Mouse (Mus musculus) left cerebral cortex, adult 2 months (tissue): ENCODE data around the gene Kndc1. TPM values are rescaled to one million over a fixed set of nuclear protein-coding genes. Genes with fewer than 3 reads are reported as not detected.

Experiments
- DNase-seq, 2 experiments: peaks; one replicate each; pipeline ENCODE4 v3.0.0; 2021 to 2022; ENCODE audit warnings: low spot score in 2 of 2, mixed read lengths in 1 of 2; ENCODE audit errors: extremely low spot score in 1 of 2
- H3K27ac ChIP-seq: fragments of 200-600 bp; 2 replicates; pipeline ENCODE4 v1.8.1; 2022
- H3K4me3 ChIP-seq: fragments of 200-600 bp; 2 replicates; pipeline ENCODE4 v1.8.1; 2022
- CTCF ChIP-seq: fragments of 200-600 bp; IDR thresholded peaks from 2 replicates; pipeline ENCODE4 v1.8.1; 2022; ENCODE audit warnings: antibody characterized with exemption, mild to moderate bottlenecking, moderate library complexity
- intact Hi-C: fragments of 180-260 bp; cut with DNase I; formaldehyde crosslinking; loops from one replicate; pipeline ENCODE4 v1.15.1; 2025
- total RNA-seq, 2 experiments: library from RNA; stranded (reverse); gene quantifications; 2 replicates each; pipeline ENCODE4 v1.2.3; 2021

Kndc1 gene
- total RNA-seq, 2 experiments from 2014 or later = 77.7 to 80.4 TPM

DNA sequence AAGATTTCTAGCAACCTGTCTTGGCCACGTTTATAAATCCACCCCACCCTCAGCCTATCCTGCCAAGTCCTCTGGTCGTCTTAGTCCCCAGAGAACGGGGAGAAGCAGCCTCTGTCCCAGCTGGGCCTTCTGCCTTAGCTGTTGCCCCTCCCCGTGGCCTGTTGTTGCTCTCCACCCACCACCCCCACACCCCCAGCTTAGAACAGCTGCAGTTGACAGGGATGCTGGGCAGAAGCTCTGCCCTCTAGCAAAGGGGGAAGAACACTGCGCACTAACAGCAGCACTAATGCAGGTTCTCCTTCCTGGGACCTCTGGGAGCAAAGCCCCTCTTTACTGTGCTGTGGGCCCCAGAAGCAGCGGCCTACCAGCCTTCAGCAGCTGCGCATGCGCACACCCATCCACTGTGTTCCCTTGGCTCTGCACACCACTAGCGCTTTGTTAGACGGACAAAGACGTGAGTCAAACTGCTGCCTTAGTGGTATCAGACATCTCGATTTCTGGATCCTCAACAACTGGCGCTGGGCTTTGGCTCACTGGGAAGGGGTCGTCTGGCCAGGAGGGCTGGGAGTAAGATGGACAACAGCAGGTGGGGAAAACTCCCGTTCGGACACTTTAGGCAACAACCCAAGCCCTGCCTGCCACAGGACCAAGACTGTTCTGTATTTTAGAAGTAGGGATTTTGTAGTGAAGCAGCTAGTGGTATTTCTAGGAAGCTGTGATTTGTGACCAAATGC, 46.1 kb downstream of the Kndc1 start:
- DNase-seq = no peak
- intact Hi-C loops = no loop called here
- TF ChIP-seq CTCF = no peak
- Histone ChIP-seq H3K4me3 (no peak overlapping the region), H3K27ac (no peak overlapping the region)

DNA sequence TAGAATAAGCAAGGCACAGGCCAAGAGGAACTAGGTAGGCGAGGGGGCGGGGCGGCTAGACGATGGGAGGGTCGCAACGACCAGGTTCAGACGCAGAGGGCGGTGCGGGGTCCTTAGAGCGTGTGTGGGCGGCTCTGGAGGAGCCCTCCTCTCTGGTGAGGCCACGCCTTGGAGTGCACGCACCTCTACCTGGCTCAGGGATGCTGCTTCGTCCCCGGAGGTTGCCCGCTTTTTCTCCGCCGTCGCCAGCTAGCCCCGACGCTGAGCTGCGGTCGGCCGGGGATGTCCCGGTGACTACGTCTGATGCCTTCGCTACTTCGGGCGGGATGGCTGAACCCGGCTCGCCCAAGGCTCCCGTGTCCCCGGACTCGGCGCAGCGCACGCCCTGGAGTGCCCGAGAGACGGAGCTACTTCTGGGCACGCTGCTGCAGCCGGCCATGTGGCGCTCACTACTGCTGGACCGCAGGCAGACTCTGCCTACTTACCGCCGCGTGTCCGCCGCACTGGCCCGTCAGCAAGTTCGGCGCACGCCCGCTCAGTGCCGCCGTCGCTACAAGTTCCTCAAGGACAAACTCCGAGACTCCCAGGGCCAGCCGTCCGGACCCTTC, 49.3 kb downstream of the Kndc1 start, which contains the start of gene Utf1:
Gene Utf1 (plus strand): TSS at position 116 of the 608 bp plus-strand sequence.
- intact Hi-C loops = no loop called here
- peak in 1 of 2 experiments; percentile 13 for DNase-seq
- H3K4me3 ChIP-seq = peak within 1 kb of the TSS; percentile 13; the same call in 1 of the 2 replicates
- H3K27ac ChIP-seq = no peak within 1 kb of the TSS
- TF ChIP-seq CTCF = no peak

DNA sequence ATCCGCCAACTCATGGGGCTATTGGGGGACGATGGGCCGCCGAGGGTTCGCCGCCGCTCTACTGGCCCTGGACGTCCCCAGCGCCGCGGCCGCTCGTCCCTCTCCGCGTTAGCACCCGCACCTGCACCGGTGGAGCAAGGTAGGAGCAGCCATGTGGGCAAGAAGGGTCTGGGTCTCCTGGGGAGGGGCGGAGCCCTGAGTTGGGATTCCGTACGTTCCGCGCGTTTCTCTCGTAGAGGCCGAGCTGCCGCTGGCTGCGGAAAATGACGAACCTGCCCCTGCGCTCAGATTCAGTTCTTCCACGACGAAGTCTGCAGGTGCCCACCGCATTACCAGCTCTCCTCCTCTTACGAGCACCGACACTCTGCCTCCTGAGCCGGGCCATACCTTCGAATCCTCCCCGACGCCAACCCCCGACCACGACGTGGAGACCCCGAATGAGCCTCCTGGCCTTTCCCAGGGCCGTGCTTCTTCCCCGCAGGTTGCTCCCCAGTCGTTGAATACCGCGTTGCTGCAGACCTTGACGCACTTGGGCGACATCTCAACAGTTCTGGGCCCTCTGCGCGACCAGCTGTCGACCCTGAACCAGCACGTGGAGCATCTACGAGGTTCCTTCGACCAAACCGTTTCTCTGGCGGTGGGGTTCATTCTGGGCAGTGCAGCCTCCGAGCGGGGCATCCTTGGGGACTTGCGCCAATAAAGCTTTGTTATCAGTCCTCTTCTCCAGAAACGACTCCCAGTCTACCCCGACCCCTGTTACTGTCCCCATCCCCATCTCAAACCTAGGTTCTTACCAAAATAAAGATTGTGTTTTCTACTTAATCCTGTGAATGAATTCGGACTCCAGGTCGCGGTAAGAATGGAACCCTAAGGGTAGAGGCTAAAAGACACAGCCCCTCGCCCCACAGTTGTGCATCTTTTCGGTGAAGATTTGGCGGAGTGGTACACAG, 50.1 kb downstream of the Kndc1 start:
- intact Hi-C loops = no loop called here
- Histone ChIP-seq H3K27ac (no peak overlapping the region), H3K4me3 (peak overlapping the region; percentile 13; the same call in 1 of the 2 replicates)
- DNase-seq = no peak
- TF ChIP-seq CTCF = no peak

DNA sequence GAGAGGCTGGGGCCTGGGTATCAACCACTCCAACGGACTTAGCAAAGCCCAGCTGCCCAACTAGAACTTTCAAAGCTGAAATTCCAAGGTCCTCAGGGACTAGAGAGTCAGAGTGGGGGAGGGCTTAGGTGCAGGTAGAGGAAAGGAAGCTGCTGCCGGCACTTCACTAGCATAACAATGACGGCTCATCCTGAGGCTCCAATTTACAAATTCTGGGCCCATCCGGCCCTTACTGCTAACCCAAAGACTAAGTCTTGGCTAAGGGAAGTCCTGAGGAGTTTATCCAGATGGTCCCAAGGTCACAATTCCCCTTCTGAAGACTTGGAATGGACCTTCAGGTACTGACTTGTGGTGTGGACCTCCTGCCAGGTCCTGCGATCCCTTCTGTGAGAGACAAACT, 51.0 kb downstream of the Kndc1 start:
- intact Hi-C loops = no loop called here
- no peak for TF ChIP-seq CTCF
- DNase-seq = no peak
- Histone ChIP-seq H3K4me3 (no peak overlapping the region), H3K27ac (no peak overlapping the region)

DNA sequence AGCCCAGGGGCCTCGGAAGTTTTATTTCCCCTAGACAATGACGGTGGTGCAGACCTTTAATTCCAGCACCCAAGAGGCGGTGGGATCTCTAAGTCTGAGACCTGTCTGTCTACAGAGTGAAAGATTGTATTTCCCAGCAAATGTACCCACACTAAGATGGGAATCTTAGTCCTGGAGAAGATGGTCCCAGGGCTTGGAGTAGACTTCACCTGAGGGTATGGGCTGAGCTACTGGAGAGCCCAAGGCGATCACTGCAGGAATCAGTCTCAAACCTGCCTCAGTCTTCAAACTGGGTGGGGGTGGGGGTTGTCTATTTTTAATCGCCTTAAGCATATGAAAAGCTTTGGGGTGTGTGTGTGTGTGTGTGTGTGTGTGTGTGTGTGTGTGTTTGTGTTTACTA, 51.5 kb downstream of the Kndc1 start:
- TF ChIP-seq CTCF = no peak
- intact Hi-C loops = no loop called here

DNA sequence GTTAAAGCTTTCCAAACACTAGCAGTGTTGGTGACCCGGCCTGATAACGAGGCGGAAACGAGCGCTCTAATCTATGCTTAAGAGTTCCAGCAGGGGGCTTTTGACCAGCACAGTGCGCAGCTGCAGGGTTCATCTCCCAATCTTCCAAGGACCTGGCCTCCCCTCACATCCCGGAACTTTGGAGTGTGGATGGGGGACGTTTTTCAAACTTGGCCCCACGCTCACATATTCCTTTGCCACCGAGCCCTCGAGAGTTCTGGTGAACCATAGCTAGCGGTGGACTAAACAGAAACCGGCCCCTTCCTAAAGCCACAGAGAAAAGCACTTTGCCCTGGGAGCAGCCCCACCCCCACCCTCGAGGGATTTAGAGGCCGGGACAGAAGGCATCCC, 55.4 kb downstream of the Kndc1 start:
- peak; percentile 29 for TF ChIP-seq CTCF
- H3K4me3 ChIP-seq = 0 out of 2 replicates have a peak overlapping the region, but pooled peaks have one; percentile 20
- no peak for DNase-seq
- no peak overlapping the region for H3K27ac ChIP-seq
- intact Hi-C loops = no loop called here

More for the DNA sequence above, 51.5 kb downstream of the Kndc1 start:
- Histone ChIP-seq H3K4me3 (no peak overlapping the region), H3K27ac (no peak overlapping the region)
- no peak for DNase-seq

DNA sequence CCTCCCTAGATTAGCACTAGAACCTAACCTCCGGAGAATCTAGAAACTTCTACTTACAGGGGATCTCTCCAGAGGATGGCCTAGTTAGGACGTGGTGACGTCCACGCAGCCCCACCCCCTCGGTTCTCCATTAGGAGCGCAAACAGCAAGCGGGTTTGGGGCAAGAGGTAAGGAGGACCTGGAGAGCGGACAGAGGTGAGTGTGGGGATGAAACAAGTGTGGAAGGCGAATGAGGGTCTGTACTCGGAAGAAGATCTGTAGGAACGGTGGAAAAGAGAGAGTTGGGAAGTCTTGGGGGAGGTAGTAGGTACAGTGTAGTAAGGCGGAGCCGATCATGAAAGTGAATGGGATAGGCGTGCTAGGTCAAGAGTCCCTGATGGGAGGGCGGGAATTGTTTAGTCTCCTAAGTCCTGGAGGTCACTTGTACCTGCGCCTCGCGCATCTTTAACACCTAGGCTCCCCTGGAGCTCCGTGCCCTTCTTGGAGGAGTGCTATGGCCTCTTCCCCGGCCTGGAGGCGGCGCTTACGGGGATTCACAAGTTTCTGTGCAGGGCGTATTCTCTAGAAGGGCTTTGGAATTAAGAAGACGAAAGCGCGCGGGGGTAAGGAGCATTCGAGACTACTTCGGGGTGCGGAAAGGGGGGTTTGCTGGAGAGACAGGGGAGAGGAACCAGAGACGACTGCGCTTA, 55.9 kb downstream of the Kndc1 start:
- intact Hi-C loops = no loop called here
- no peak for TF ChIP-seq CTCF
- Histone ChIP-seq H3K27ac (no peak overlapping the region), H3K4me3 (peak overlapping the region; percentile 46)
- DNase-seq = no peak

DNA sequence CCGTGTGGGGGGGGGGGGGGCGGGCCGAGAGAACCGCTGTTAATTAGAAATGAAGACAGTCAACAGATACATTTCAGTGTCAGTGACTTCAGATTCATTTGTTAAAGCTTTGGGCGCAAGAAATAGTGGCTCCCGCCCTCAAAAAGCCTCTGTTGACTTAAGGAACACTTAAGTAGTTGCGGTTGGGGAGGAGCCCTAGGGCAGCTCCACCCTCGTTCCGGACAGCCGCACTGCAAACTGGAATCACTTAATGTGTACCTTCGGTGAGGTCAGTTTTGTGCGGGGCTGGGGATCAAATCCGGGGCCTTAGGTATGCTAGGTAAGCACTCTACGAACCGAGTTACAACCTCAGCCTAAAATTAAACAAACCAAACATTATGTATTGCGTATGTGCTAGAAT, 56.6 kb downstream of the Kndc1 start:
- DNase-seq = no peak
- TF ChIP-seq CTCF = no peak
- intact Hi-C loops = no loop called here
- peak overlapping the region; percentile 46 for H3K4me3 ChIP-seq
- no peak overlapping the region for H3K27ac ChIP-seq

DNA sequence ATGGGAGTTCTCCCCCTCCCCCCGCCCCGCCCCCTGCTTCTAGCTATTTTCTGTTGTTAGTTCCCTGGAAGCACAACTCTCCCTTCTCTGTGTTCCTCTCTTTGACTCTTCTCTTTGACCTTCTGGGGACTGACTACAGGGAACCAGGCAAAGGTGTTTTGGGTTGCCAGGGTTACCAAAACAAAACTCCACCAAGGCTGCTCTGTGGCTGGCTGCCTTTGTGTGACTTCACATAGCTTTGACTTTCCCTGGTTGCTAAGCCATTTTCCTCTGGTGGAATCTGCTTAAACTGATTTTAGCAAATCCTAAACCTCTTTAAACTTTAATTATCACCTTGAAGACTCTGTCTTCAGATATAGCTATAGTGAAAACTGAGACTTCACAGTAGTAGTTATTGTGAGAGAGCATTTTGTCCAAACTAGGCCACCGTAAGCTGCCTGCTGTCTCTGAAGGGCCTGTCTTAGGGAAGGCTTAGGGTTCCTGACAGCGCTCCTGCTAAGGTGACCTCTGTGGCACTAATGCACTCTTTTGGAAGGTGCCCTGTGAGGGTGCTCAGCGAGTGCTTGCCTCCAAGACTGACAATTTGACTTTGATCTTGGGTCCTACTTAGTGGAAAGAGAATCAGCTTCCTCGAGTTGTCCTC, 57.6 kb downstream of the Kndc1 start:
- H3K27ac ChIP-seq = no peak overlapping the region
- no peak for TF ChIP-seq CTCF
- no peak overlapping the region for H3K4me3 ChIP-seq
- intact Hi-C loops = no loop called here
- DNase-seq = no peak

DNA sequence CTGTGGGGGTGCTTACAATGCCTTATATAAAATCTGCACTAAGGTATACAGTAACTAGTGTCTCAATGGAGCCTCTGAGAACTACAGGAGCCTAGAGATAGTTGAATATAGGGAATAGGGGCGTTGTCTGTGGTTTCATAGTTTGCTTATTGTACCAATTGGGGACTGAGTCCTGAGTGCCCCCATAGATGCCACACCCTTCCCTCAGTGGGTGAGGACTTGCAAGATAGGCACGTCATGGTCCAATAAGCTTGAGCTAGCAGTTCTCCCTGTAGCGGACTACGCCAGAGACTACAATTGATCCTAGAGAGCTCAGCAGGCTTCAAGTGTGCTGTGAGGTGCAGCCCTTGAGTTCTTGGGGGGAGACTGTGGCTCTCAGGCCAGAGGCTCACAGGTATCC, 61.0 kb downstream of the Kndc1 start:
- TF ChIP-seq CTCF = no peak
- no peak for DNase-seq
- H3K4me3 ChIP-seq = no peak overlapping the region
- intact Hi-C loops = no loop called here
- H3K27ac ChIP-seq = no peak overlapping the region

DNA sequence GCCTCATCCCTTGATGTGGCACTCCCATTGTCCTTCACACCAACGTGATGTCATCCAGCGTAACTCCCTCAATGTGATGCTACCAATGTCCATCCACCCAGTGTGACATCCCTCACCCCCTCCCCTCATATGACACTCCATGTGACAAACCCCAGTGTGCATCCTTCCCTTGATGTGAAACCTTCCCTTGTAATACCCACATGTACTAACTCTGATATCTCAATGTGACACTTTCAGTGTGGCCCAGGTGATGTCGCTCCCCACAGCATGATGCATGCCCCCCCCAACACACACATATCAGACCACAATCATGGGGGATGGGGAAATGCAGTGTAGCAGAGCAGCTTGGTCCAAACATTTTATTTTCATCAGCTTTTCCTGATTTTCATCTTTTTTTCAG, 62.2 kb downstream of the Kndc1 start:
- intact Hi-C loops = no loop called here
- H3K27ac ChIP-seq = no peak overlapping the region
- TF ChIP-seq CTCF = no peak
- H3K4me3 ChIP-seq = no peak overlapping the region
- no peak for DNase-seq
